Mouse (Mus musculus) kidney, adult 2 months (tissue): ENCODE measurements around the gene Gm10447. TPM values are rescaled to one million over a fixed set of nuclear protein-coding genes. Genes with fewer than 3 reads are reported as not detected.

Experiments used
- DNase-seq: peaks from one replicate; pipeline ENCODE4 v3.0.0; 2021
- H3K27ac ChIP-seq: fragments of 200-500 bp; 2 replicates; pipeline ENCODE4 v1.5.1; 2012; ENCODE audit warnings: low read depth, low read length, control low read depth, inconsistent platforms; ENCODE audit not compliant: insufficient read depth
- H3K27me3 ChIP-seq: fragments of 200-500 bp; replicated peaks from 2 replicates; pipeline ENCODE4 v1.6.1; 2012; ENCODE audit warnings: mild to moderate bottlenecking, moderate library complexity, low read length, inconsistent platforms; ENCODE audit not compliant: control insufficient read depth, insufficient read depth
- H3K36me3 ChIP-seq: fragments of 200-500 bp; 2 replicates; pipeline ENCODE4 v1.6.1; 2012; ENCODE audit warnings: mild to moderate bottlenecking, moderate library complexity, low read length, inconsistent platforms; ENCODE audit not compliant: control insufficient read depth, insufficient read depth
- H3K4me1 ChIP-seq: fragments of 200-500 bp; 2 replicates; pipeline ENCODE4 v1.6.1; 2011; ENCODE audit warnings: low read length; ENCODE audit not compliant: control insufficient read depth, insufficient read depth
- H3K4me3 ChIP-seq: fragments of 200-500 bp; 2 replicates; pipeline ENCODE4 v1.5.1; 2011; ENCODE audit warnings: mild to moderate bottlenecking, low read depth, low read length, control low read depth; ENCODE audit not compliant: insufficient read depth
- CTCF ChIP-seq: fragments of 200-500 bp; conservative IDR thresholded peaks from 2 replicates; pipeline ENCODE4 v1.5.1; 2011; ENCODE audit warnings: low read depth, mild to moderate bottlenecking, control low read depth, low read length, moderate library complexity, mixed read lengths; ENCODE audit not compliant: insufficient read depth, insufficient read length
- POLR2A ChIP-seq: fragments of 200-500 bp; IDR thresholded peaks from one replicate; pipeline ENCODE4 v1.6.1; 2011; ENCODE audit warnings: low read depth, low read length, control low read depth
- WGBS: fragments of 180-500 bp; shearing (Covaris S2); methylation state at CpG from one replicate; pipeline ENCODE4 v1.1.7; 2018; 5-methylcytosine and 5-hydroxymethylcytosine counted together
- polyA plus RNA-seq: library from polyadenylated mRNA; depleted of rRNA; stranded (reverse); fragments of >200 nt; gene quantifications from 2 replicates; pipeline ENCODE4 v1.2.3, GENCODE M21; 2012

The Gm10447 gene
- polyA plus RNA-seq, 1 experiment = 0.05 TPM

- TF ChIP-seq POLR2A = no peak
- no peak for TF ChIP-seq CTCF
- WGBS = 32% methylated on average over 12 of the region's 12 CpGs
These were observed 15.0 kb downstream of the Gm10447 start for GRCm38 (mm10) chr11:53441921-53442320.

GRCm38 (mm10) chr11:53436338-53436737 is 20.6 kb downstream of the Gm10447 start:
- 85% methylated on average over 6 of the region's 6 CpGs for WGBS
- Histone ChIP-seq H3K4me3 (no peak overlapping the region), H3K36me3 (no peaks in the 10 kb centered on the region), H3K4me1 (peaks cover 3% of the 10 kb centered on the region; the same call in 1 of the 2 replicates), H3K27ac (no peak overlapping the region), H3K27me3 (no peaks in the 10 kb centered on the region)
- no peak for TF ChIP-seq POLR2A
- TF ChIP-seq CTCF = no peak
- DNase-seq = no peak

More at GRCm38 (mm10) chr11:53441921-53442320, 15.0 kb downstream of the Gm10447 start:
- Histone ChIP-seq H3K4me1 (no peaks in the 10 kb centered on the region), H3K27ac (no peak overlapping the region), H3K4me3 (no peak overlapping the region), H3K27me3 (no peaks in the 10 kb centered on the region), H3K36me3 (no peaks in the 10 kb centered on the region)
- DNase-seq = no peak

GRCm38 (mm10) chr11:53435504-53435903 is 21.4 kb downstream of the Gm10447 start:
- H3K36me3 ChIP-seq = no peaks in the 10 kb centered on the region
- no peaks in the 10 kb centered on the region for H3K27me3 ChIP-seq
- H3K4me3 ChIP-seq = no peak overlapping the region
- H3K27ac ChIP-seq = no peak overlapping the region
- TF ChIP-seq POLR2A (no peak), CTCF (no peak)
- 80% methylated on average over 8 of the region's 8 CpGs for WGBS
- peaks cover 5% of the 10 kb centered on the region; the same call in 1 of the 2 replicates for H3K4me1 ChIP-seq
- DNase-seq = no peak

GRCm38 (mm10) chr11:53433057-53433456 is 23.9 kb downstream of the Gm10447 start:
- peaks cover 15% of the 10 kb centered on the region for H3K4me1 ChIP-seq
- H3K27me3 ChIP-seq = no peaks in the 10 kb centered on the region
- WGBS = 67% methylated on average over 6 of the region's 6 CpGs
- TF ChIP-seq CTCF = no peak
- no peak for TF ChIP-seq POLR2A
- peaks cover 2% of the 10 kb centered on the region; the same call in 1 of the 2 replicates for H3K36me3 ChIP-seq
- no peak for DNase-seq
- H3K27ac ChIP-seq = no peak overlapping the region
- H3K4me3 ChIP-seq = no peak overlapping the region

GRCm38 (mm10) chr11:53431347-53432056 is 25.4 kb downstream of the Gm10447 start:
- WGBS = 9% methylated on average over 9 of the region's 9 CpGs
- Histone ChIP-seq H3K4me3 (peak overlapping the region; percentile 39), H3K27me3 (no peaks in the 10 kb centered on the region), H3K27ac (peak overlapping the region; percentile 49), H3K4me1 (peaks cover 15% of the 10 kb centered on the region), H3K36me3 (peaks cover 2% of the 10 kb centered on the region; the same call in 1 of the 2 replicates)
- DNase-seq = no peak
- TF ChIP-seq CTCF (no peak), POLR2A (no peak)

GRCm38 (mm10) chr11:53430670-53431346 is 26.1 kb downstream of the Gm10447 start, which contains the start of the genes Uqcrq and Gdf9:
Gene Uqcrq (minus strand): TSS chr11:53430831.
Gene Gdf9 (plus strand): TSS chr11:53431023.
- no peak for TF ChIP-seq CTCF
- peak; percentile 90 for TF ChIP-seq POLR2A
- peak; percentile 100 for DNase-seq

GRCm38 (mm10) chr11:53430300-53430669 is 26.6 kb downstream of the Gm10447 start:
- TF ChIP-seq CTCF = no peak
- TF ChIP-seq POLR2A = no peak
- H3K4me3 ChIP-seq = peak overlapping the region; percentile 96

More at GRCm38 (mm10) chr11:53430670-53431346, 26.1 kb downstream of the Gm10447 start, which contains the start of the genes Uqcrq and Gdf9:
- peaks cover 15% of the 10 kb centered on the region for H3K4me1 ChIP-seq
- H3K4me3 ChIP-seq = peak within 1 kb of the TSS; percentile 96
- WGBS = under 1% methylated on average over 44 of the region's 44 CpGs
- H3K27ac ChIP-seq = peak within 1 kb of the TSS; percentile 97
- no peaks in the 10 kb centered on the region for H3K27me3 ChIP-seq
- peaks cover 2% of the 10 kb centered on the region; the same call in 1 of the 2 replicates for H3K36me3 ChIP-seq

More at GRCm38 (mm10) chr11:53430300-53430669, 26.6 kb downstream of the Gm10447 start:
- H3K27ac ChIP-seq = peak overlapping the region; percentile 97
- no peaks in the 10 kb centered on the region for H3K27me3 ChIP-seq
- peaks cover 2% of the 10 kb centered on the region; the same call in 1 of the 2 replicates for H3K36me3 ChIP-seq
- under 1% methylated on average over 34 of the region's 34 CpGs for WGBS
- DNase-seq = no peak
- H3K4me1 ChIP-seq = peaks cover 15% of the 10 kb centered on the region
